Mouse (Mus musculus) erythroblast, embryonic 14.5 days (primary cell): ENCODE measurements around the gene Ruvbl2.

ENCODE experiments used
- GATA1 ChIP-seq: IDR thresholded peaks from 2 replicates; pipeline ENCODE4 v1.6.1; 2012; ENCODE audit warnings: low read length, inconsistent platforms, mixed read lengths
- TAL1 ChIP-seq: IDR thresholded peaks from 3 replicates; pipeline ENCODE4 v1.6.1; 2012; ENCODE audit warnings: low read length, inconsistent platforms, mixed read lengths

DNA sequence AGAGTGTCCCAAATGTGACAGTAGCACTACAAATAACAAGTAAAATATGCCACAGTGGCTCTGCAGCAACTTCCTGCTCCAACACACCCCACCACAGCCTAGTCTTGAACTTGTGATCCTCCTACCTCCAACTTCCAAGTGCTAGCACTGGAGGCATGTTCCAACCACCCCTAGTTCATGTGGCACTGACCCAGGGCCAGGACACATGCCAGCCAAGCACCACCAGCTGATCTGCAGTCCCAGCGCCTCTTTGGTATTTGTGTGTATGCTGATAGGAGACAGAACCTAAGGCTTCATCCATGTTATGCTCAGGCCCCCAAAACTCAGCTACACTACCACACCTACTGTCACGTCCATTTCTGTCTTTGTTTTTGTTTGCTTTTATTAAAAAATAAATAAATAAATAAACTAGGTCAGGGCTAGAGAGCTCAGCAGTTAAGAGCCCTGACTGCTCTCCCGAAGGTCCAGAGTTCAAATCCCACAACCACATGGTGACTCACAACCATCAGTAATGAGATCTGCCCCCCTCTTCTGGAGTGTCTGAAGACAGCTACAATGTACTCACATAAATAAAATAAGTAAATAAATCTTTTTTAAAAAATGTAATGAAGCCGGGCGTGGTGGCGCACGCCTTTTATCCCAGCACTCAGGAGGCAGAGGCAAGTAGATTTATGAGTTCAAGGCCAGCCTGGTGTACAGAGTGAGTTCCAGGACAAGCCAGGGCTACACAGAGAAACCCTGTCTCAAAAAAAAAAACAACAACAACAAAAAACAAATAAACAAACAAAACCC, 26.3 kb upstream of the Ruvbl2 start:
- no peak for TF ChIP-seq GATA1
- TF ChIP-seq TAL1, result no peak
